Mouse (Mus musculus) hindlimb bud, embryonic 11.5 days (tissue): ENCODE data around the gene Actl6b.

Source experiments
- DNase-seq: peaks from one replicate; pipeline ENCODE4 v3.0.0-alpha.2; 2012; ENCODE audit warnings: low read depth, low spot score; ENCODE audit errors: extremely low spot score

Gene Actl6b

DNA sequence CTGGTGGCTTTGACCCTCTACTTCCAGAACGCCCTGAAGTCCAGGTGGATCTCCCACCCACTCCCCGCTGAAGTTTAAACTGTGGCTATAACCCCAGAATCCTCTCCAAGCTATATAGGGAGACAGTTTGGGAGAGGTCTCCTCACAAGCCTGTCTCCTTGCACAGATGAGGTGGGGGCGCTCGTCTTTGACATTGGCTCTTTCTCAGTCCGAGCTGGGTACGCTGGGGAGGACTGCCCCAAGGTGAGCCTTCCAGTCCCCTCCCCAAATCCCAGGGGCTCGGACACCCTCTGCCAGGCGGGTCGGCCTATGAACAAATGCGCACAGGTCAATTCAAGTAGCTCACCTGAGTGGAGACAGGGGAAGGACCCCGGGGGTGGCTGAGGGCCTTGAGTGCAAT is 581 bp downstream of the Actl6b start:
- no peak for DNase-seq

DNA sequence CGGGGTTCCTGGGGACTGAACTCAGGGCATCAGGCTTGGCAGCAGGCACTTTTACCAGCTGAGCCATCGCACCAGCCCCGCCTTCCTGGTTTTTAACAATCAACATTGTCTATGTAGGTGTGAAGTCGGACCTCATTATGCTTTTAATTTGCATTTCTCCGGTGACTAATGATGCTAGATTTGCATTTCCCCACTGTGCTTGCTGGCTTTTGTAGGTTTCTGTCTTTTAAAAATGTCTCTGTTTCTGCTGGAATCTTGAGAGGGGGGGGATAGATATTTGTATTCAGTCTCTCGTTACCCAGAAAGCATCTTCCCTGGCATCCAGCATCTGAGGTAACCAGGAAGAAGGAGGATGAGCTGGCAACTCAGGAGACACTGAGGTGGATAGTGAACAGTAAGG is 8.2 kb downstream of the Actl6b start:
- no peak for DNase-seq

GRCm38 (mm10) chr5:137562965-137563364 is 9.6 kb downstream of the Actl6b start:
- DNase-seq, result no peak

- no peak for DNase-seq
These were observed 12.4 kb downstream of the Actl6b start for GRCm38 (mm10) chr5:137565744-137566143.

- DNase-seq, result no peak
These were observed 13.1 kb downstream of the Actl6b start for GRCm38 (mm10) chr5:137566416-137566815.

DNA sequence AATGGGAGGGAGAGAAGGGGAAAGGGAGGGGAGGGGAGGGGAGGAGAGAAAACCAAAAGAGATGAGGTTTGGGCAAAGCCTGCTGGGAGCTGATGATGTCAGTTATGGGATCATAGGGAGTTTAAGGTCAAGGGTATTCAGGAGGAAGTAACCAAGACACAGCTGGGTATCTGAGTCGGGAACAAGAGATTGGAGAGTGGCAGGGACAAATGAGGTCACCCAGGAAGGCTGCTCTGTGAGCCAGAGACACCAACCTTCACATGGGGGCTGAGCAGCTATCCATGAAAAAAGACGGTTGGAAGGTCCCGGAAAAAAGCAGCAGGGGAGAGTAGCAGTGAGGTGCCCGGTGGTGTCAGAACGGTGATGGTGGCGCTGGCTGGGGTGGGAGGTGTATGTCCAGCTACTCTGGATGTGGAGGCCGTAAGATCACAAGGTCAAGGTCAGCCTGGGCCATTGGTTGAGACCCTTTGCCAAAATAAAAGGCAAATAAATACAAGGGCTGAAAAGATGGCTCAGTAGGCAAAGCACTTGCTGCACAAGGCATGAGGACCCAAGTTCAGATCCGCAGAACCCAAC is 15.0 kb downstream of the Actl6b start:
- no peak for DNase-seq

DNA sequence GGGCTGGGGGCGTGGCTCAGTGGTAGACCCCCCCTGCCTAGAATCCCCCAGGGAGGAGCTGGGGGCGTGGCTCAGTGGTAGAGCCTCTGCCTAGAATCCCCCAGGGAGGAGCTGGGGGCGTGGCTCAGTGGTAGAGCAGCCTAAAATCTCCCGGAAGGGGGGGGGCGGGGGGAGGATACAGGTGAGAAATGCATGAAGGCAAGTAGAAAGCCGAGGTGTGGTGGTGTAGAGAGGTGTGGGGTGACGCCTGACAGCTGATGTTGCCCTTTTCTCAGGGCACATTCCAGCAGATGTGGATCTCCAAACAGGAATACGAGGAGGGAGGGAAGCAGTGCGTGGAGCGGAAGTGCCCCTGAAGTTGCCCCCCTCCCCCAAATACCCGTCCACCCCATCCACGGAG is 15.7 kb downstream of the Actl6b start:
- no peak for DNase-seq

- DNase-seq, result no peak
These were observed 16.3 kb downstream of the Actl6b start, which contains the start of gene Tfr2 for GRCm38 (mm10) chr5:137569665-137570064. Gene Tfr2 (plus strand): TSS chr5:137569840.

GRCm38 (mm10) chr5:137570181-137570580 is 16.9 kb downstream of the Actl6b start:
- no peak for DNase-seq

- DNase-seq, result no peak
These were observed 17.6 kb downstream of the Actl6b start for GRCm38 (mm10) chr5:137570691-137571586.

- no peak for DNase-seq
These were observed 21.2 kb downstream of the Actl6b start for GRCm38 (mm10) chr5:137574470-137574901.

DNA sequence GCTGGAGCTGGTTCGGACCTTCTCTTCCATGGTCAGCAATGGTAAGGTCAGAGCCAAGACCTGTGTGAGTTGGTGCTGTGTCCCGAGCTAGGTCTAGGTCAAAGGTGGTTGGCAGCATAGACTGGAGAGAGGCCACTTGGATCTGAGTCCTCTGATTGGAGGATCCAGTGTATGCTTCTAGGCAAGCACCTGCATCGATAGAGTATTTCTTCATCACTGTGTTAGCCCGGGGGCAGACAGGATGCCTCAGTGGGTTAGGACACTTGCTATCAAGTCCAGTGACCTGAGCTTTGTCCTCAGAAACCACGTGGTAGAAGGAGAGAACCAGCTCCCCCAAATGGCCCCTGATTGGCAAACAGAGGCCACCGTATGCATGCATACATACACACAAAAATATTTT is 26.9 kb downstream of the Actl6b start:
- no peak for DNase-seq

- no peak for DNase-seq
These were observed 29.4 kb downstream of the Actl6b start for GRCm38 (mm10) chr5:137582702-137583101.

- no peak for DNase-seq
These were observed 30.4 kb downstream of the Actl6b start for GRCm38 (mm10) chr5:137583670-137584169.

DNA sequence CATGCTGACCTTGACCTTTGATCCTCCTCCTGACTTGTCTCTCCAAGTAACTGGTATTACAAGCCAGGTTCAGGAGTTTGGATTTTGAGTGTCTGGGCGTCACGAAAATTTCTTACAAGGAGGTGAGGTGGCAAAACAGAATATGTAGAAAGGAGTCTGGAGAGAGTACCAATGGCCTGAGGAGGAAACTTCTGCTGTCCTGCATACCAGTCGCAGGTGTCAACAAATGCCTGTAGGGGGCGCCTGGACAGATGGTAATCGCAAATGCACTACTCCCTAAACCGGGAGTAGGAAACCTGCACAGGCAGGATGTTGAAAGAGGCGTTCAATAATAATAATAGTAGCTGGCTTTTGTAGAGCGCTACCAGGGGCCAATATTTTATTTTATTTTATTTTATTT is 31.7 kb downstream of the Actl6b start:
- no peak for DNase-seq

DNA sequence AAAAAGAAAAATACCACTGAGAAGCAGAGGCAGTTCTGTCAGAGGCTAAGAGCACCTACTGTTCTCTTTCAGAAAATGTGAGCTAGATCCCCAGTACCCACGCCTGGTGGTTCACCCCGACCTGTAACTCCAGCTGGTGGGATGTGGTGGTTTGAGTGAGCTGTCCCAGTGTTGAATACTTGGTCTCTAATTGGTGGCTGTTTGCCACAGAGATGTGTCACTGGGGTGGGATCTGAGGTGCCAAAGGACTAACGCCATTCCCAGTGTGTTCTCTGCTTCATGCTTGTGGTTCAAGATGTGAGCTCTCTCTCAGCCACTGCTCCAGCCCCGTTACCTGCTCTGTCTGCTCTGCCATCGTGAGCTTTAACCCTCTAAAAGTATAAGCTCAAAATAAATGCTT is 37.2 kb downstream of the Actl6b start:
- DNase-seq, result no peak

DNA sequence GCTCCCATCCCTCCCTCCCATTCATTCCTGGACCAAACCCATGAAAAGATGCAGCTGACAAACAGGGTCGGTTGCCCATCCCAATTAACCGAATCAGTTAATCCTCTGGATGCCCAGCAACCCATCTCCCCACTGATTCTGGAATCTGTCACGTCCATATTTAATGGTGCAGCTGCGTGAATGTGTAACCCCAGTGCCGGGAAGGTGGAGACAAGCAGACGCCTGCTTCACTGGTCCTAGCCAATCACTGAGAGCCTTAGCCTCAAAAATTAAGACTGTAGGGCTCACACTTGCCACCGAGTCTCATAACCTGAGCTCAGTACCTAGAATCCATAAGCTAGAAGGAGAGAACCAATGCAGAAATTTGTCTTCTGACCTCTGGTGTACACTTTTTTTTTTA is 42.6 kb downstream of the Actl6b start:
- no peak for DNase-seq

DNA sequence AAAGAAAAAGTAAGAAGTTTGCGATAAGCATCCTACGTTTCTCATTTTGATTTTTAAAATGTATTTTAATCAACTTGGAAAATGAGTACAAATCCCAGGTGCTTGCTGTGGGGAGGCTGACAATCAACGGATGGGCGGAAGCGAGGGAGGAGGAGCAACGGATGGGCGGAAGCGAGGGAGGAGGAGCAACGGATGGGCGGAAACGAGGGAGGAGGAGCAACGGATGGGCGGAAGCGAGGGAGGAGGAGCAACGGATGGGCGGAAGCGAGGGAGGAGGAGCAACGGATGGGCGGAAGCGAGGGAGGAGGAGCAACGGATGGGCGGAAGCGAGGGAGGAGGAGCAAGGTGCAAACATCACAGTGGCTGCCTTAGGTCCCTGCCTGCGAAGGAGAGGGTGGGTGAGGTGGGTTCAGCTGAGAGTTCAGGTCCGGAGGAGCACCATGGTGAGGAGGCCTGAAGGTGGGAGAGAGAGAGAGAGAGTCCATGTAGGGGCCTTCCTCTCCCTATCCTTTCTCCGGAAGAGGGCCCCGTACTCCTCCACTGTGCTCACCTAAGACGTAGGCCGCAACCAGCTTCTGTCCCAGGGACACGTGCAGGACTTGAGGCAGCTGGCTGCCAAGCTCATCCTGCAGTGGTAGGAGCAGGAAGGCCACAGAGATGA is 43.4 kb downstream of the Actl6b start:
- DNase-seq, result no peak

DNA sequence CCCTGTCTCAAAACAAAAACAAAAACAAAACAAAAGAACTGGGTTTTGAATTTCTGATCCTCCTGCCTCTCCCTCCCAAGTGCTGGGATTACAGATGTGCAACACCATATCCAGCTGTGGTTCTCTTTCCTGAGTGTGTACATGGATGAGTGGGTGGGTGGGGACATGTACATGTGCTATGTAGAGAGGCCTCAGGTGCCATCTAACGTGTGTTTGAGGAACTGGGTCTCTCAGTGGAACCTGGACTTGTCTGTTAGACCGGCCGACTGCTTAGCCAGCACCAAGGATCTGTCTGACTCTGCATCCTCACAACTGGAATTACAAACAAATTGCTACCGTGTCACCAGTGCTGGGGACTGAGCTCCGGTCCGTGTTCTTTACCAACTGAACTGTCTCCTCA is 44.3 kb downstream of the Actl6b start:
- no peak for DNase-seq

DNA sequence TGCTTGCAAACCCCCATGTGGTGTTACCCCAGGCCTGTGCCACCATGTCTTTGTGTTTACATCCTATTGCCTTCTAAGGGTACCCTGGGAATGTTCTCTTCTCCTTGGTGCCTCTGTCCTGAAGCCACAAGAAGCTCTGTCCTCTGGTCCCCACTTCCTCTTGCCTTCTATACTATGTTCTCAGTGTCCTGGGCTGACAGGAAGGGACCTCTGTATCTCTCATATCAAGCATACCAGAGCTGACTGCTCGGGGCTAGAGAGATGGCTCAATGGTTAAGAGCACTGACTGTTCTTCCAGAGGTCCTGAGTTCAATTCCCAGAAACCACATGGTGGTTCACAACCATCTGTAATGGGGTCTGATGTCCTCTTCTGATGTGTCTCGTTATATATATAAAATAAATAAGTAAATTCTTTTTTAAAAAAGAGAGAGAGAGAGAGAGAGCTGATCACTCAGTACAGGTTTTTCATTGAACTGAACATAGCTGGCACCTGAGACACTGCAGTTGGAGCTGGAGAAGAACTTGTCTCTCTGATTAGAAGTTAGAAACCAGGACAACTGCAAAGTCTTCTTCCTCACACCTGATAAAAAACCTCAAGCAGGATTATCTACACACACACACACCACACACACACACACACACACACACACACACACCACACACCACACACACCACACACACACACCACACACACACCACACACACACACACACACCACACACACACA is 44.9 kb downstream of the Actl6b start:
- DNase-seq, result no peak

- DNase-seq, result no peak
These were observed 46.3 kb downstream of the Actl6b start for GRCm38 (mm10) chr5:137599600-137599999.
